Mouse (Mus musculus) brain, embryonic 14.5 days (tissue): ENCODE measurements around the gene Cyp2j12.

Experiments used
- CTCF ChIP-seq: fragments of 200-500 bp; IDR thresholded peaks from 2 replicates; pipeline ENCODE4 v1.5.1; 2012; ENCODE audit warnings: inconsistent platforms, mild to moderate bottlenecking, moderate library complexity, borderline replicate concordance; ENCODE audit not compliant: insufficient read depth, insufficient read length; ENCODE audit errors: extremely low read depth
- POLR2A ChIP-seq: fragments of 200-500 bp; IDR thresholded peaks from 2 replicates; pipeline ENCODE4 v1.6.1; 2012; ENCODE audit warnings: mild to moderate bottlenecking, inconsistent platforms, borderline replicate concordance; ENCODE audit not compliant: poor library complexity, insufficient read depth, insufficient read length, severe bottlenecking; ENCODE audit errors: extremely low read depth

DNA sequence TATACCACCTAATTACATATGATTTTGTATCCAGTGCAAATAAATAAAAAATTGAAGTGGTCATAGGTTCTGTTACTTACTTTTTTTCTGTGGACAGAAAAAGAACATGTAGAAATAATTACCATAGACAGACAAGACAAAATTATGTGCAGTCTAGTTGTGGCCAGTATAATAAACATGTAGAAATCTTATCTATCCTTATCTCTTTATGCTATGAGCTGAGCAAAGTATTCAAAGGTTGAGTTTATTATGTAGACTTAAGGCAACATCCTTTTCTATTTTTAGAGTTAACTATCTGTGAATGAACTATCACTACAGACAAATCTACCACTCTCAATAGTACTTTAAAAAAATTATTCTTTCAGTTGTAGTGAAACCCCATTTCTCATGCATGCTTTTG, 62.6 kb downstream of the Cyp2j12 start:
- TF ChIP-seq POLR2A (no peak), CTCF (no peak)
